Mouse (Mus musculus) embryonic fibroblast, embryonic 13.5 days (primary cell): ENCODE measurements around the gene Car8.

Experiments
- CTCF ChIP-seq: IDR thresholded peaks from 2 replicates; pipeline ENCODE4 v1.5.1; 2011; ENCODE audit warnings: mild to moderate bottlenecking, control low read depth, low read length, moderate library complexity, borderline replicate concordance; ENCODE audit not compliant: insufficient read depth
- POLR2A ChIP-seq: IDR thresholded peaks from 2 replicates; pipeline ENCODE4 v1.6.1; 2011; ENCODE audit warnings: low read depth, mild to moderate bottlenecking, control low read depth, low read length, moderate library complexity

GRCm38 (mm10) chr4:8201631-8202030, 37.2 kb downstream of the Car8 start:
- TF ChIP-seq CTCF (no peak), POLR2A (no peak)
